Mouse (Mus musculus): ENCODE data around the gene Herc1.

DNA sequence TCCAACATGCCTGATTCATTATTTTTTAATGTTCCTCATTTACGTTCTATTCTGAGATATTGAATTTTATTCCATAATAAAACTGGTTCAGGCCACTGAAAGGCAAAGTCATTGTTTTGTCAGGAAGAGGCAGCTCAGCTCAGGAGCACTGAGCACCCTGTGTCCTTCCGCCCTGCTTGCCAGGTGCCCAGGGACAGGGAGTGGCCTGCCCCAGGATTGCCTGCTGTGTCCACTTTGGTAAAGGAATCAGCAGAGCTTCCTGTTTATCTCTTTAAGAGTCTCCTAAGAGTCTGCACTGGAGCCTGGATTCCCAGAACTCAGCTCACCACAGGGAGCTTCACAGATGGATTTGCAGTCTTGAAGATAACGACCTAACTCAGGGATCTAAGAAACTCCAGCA lies 38.8 kb upstream of the Herc1 start:
- TF ChIP-seq CTCF (IDR thresholded peaks at IDR 0.05; ENCODE audit: borderline replicate concordance, insufficient read depth, low read depth, low read length), result no peak
- no peak for TF ChIP-seq POLR2A (IDR thresholded peaks at IDR 0.05; ENCODE audit: borderline replicate concordance, insufficient read depth, low read length)

Measured in cerebellum, adult 2 months (tissue).